Mouse (Mus musculus) kidney, postnatal 0 days (tissue): ENCODE results near the gene Dagla. TPM values are rescaled to one million over a fixed set of nuclear protein-coding genes. Genes with fewer than 3 reads are reported as not detected.

Experiments used
- ATAC-seq: fragments of 200-750 bp; cut with Nextera tagmentation; replicated peaks from 2 replicates; pipeline ENCODE4 v1.8.0; 2017; ENCODE audit warnings: low read depth, moderate number of reproducible peaks, moderate TSS enrichment, moderate library complexity; ENCODE audit not compliant: low FRiP score
- DNase-seq: peaks from one replicate; pipeline ENCODE4 v3.0.0-alpha.2; 2016; ENCODE audit warnings: low spot score
- H3K27ac ChIP-seq: fragments of 300-500 bp; sonication (generic); 2 replicates; pipeline ENCODE4 v1.5.1; 2014; ENCODE audit warnings: mild to moderate bottlenecking
- H3K27me3 ChIP-seq: fragments of 300-500 bp; sonication (generic); 2 replicates; pipeline ENCODE4 v1.6.1; 2014; ENCODE audit warnings: low read length, mixed read lengths; ENCODE audit not compliant: insufficient read depth
- H3K36me3 ChIP-seq: fragments of 300-500 bp; sonication (generic); 2 replicates; pipeline ENCODE4 v1.6.1; 2014; ENCODE audit warnings: low read length, mixed read lengths; ENCODE audit not compliant: insufficient read depth
- H3K4me1 ChIP-seq: fragments of 300-500 bp; sonication (generic); replicated peaks from 2 replicates; pipeline ENCODE4 v1.6.1; 2014; ENCODE audit warnings: antibody characterized with exemption, low read length, mixed read lengths; ENCODE audit not compliant: insufficient read depth
- H3K4me2 ChIP-seq: fragments of 300-500 bp; sonication (generic); 2 replicates; pipeline ENCODE4 v1.6.1; 2014; ENCODE audit warnings: mild to moderate bottlenecking, low read length, moderate library complexity, mixed read lengths
- H3K4me3 ChIP-seq: fragments of 300-500 bp; sonication (generic); replicated peaks from 2 replicates; pipeline ENCODE4 v1.5.1; 2014; ENCODE audit warnings: low read depth, low read length
- H3K9ac ChIP-seq: fragments of 300-500 bp; sonication (generic); 2 replicates; pipeline ENCODE4 v1.6.1; 2014; ENCODE audit warnings: low read depth, low read length
- H3K9me3 ChIP-seq: fragments of 300-500 bp; sonication (generic); replicated peaks from 2 replicates; pipeline ENCODE4 v1.6.1; 2016; ENCODE audit warnings: low read length, inconsistent platforms, mixed read lengths
- CTCF ChIP-seq: IDR thresholded peaks from 2 replicates; pipeline ENCODE4 v1.5.1; 2016; ENCODE audit warnings: antibody characterized with exemption, low read depth, mild to moderate bottlenecking, moderate library complexity
- WGBS: fragments of 180-500 bp; shearing (Covaris S2); extraction: QIAGEN DNeasy Blood & Tissue Kit; methylation state at CpG from one replicate; pipeline ENCODE4 v1.1.7; 2014; 5-methylcytosine and 5-hydroxymethylcytosine counted together
- polyA plus RNA-seq: library from polyadenylated mRNA; unstranded; fragments of >200 nt; fragmentation: Nextera tagmentation; extraction: Ambion mirVana; gene quantifications from 2 replicates; pipeline ENCODE4 v1.2.1, GENCODE M21; 2015

The Dagla gene
- polyA plus RNA-seq, 1 experiment from 2014 or later, result 2.2 TPM

GRCm38 (mm10) chr19:10222656-10223055 is 82.0 kb downstream of the Dagla start:
- ATAC-seq (no peak), DNase-seq (no peak)
- H3K4me1 ChIP-seq, result no peaks in the 10 kb centered on the region; the same call in 1 of the 2 replicates
- no peak for TF ChIP-seq CTCF
- no peak overlapping the region for H3K9ac ChIP-seq
- H3K4me3 ChIP-seq, result no peak overlapping the region
- H3K4me2 ChIP-seq, result no peak overlapping the region
- no peak overlapping the region for H3K27ac ChIP-seq
- no peaks in the 10 kb centered on the region for H3K36me3 ChIP-seq
- H3K9me3 ChIP-seq, result no peaks in the 10 kb centered on the region
- H3K27me3 ChIP-seq, result no peaks in the 10 kb centered on the region
- WGBS, result 37% methylated on average over 8 of the region's 8 CpGs

- no peak overlapping the region for H3K4me3 ChIP-seq
- DNase-seq (peak; percentile 46), ATAC-seq (no peak)
- H3K9ac ChIP-seq, result no peak overlapping the region
- H3K36me3 ChIP-seq, result no peaks in the 10 kb centered on the region
- no peak overlapping the region for H3K27ac ChIP-seq
- no peaks in the 10 kb centered on the region for H3K9me3 ChIP-seq
- H3K4me2 ChIP-seq, result no peak overlapping the region
- no peak for TF ChIP-seq CTCF
- no peaks in the 10 kb centered on the region; the same call in 1 of the 2 replicates for H3K4me1 ChIP-seq
- 25% methylated on average over 4 of the region's 4 CpGs for WGBS
- no peaks in the 10 kb centered on the region for H3K27me3 ChIP-seq
Observed at GRCm38 (mm10) chr19:10221585-10221984, 83.1 kb downstream of the Dagla start.

GRCm38 (mm10) chr19:10219593-10219992 is 85.1 kb downstream of the Dagla start:
- no peaks in the 10 kb centered on the region for H3K4me1 ChIP-seq
- H3K9me3 ChIP-seq, result no peaks in the 10 kb centered on the region
- no peaks in the 10 kb centered on the region for H3K27me3 ChIP-seq
- no peak overlapping the region for H3K4me3 ChIP-seq
- H3K4me2 ChIP-seq, result no peak overlapping the region
- DNase-seq (no peak), ATAC-seq (no peak)
- no peak for TF ChIP-seq CTCF
- H3K27ac ChIP-seq, result no peak overlapping the region
- H3K36me3 ChIP-seq, result no peaks in the 10 kb centered on the region
- WGBS, result 56% methylated on average over 6 of the region's 6 CpGs
- H3K9ac ChIP-seq, result no peak overlapping the region

DNA sequence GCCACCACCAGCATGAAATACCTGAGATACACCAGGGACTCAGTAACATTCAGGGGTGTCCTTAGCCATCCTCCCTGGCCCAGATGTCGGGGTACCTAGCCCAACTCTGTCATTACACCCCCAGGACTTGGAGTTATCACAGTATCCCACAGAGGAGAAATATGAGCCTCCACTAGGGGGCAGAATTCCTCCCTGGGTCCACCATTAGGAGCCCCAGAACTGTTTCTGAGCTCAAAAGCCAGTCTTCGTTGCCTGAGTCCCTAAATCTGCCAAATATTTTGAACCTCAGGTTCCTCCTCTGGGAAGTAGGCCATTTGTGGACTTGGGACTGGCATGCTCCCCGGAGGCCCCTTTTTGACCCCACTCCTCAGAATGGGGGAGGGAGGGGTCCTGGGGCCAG is 85.6 kb downstream of the Dagla start:
- Histone ChIP-seq H3K9ac (no peak overlapping the region), H3K9me3 (no peaks in the 10 kb centered on the region), H3K27me3 (no peaks in the 10 kb centered on the region), H3K36me3 (no peaks in the 10 kb centered on the region), H3K27ac (no peak overlapping the region), H3K4me3 (no peak overlapping the region), H3K4me1 (no peaks in the 10 kb centered on the region), H3K4me2 (no peak overlapping the region)
- TF ChIP-seq CTCF, result peak; percentile 80
- WGBS, result 34% methylated on average over 3 of the region's 3 CpGs
- ATAC-seq (peak; percentile 14; the same call in 1 of the 2 replicates), DNase-seq (peak; percentile 73)

DNA sequence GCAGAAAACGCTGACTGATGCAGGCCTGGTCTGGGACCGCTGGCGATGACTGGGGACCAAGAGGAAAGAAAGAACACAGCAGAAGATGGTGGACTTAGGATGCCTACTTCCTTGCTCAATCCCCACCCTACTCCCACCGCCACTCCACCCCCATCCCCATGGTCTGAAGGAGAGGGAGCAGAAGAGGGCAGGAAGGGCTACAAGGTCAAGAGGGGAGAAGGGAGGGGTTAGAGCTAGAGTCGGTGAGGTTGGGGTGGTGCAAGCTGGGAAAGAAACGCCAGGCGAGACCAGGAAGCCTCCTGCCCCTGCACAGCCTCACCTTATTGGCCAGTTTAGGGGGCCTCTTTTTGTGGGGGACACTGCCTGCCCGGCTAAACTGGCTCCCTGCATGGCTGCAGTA is 88.6 kb downstream of the Dagla start:
- Histone ChIP-seq H3K36me3 (0 out of 2 replicates have a peak, but pooled peaks cover 3% of the 10 kb centered on the region), H3K4me3 (no peak overlapping the region)

GRCm38 (mm10) chr19:10213796-10214471 is 90.7 kb downstream of the Dagla start:
- WGBS, result 86% methylated on average over 10 of the region's 10 CpGs
- Histone ChIP-seq H3K27me3 (no peaks in the 10 kb centered on the region), H3K36me3 (0 out of 2 replicates have a peak, but pooled peaks cover 8% of the 10 kb centered on the region), H3K4me2 (no peak overlapping the region), H3K4me3 (no peak overlapping the region), H3K9ac (no peak overlapping the region), H3K4me1 (no peaks in the 10 kb centered on the region), H3K9me3 (no peaks in the 10 kb centered on the region), H3K27ac (no peak overlapping the region)
- DNase-seq, result no peak
- ATAC-seq, result no peak
- TF ChIP-seq CTCF, result no peak

More for the DNA sequence above, 88.6 kb downstream of the Dagla start:
- ATAC-seq (no peak), DNase-seq (no peak)
- Histone ChIP-seq H3K4me2 (no peak overlapping the region), H3K9ac (no peak overlapping the region), H3K27ac (no peak overlapping the region), H3K27me3 (no peaks in the 10 kb centered on the region), H3K4me1 (no peaks in the 10 kb centered on the region), H3K9me3 (no peaks in the 10 kb centered on the region)
- WGBS, result 67% methylated on average over 8 of the region's 8 CpGs
- no peak for TF ChIP-seq CTCF
